Comparison of ENCODE assay signal across 19 mouse cellular contexts in genomic region chr13:23605052-23605451, GRCm38 (mm10). TPM values are rescaled to one million over a fixed set of nuclear protein-coding genes. Genes with fewer than 3 reads are reported as not detected.
"Had no signal": no experiment of that assay in that cellular context is flagged by ENCODE, and none has a peak within 500 bp of the region (broad histone marks: within the 10 kb centered on the region; RNA-seq: fewer than 3 reads in every experiment).

No protein-coding gene starts in this region.

- H3K36me3 ChIP-seq: midbrain, embryonic 10.5 days; midbrain, embryonic 12.5 days; neural tube, embryonic 13.5 days; neural tube, embryonic 15.5 days had no signal

- H3K9me3 ChIP-seq: midbrain, embryonic 10.5 days; midbrain, embryonic 12.5 days; neural tube, embryonic 13.5 days; neural tube, embryonic 15.5 days had no signal

- H3K4me2 ChIP-seq: lung, embryonic 14.5 days; midbrain, embryonic 12.5 days; neural tube, embryonic 13.5 days; neural tube, embryonic 15.5 days had no signal

- DNase-seq: lung, adult 18-20 months; lung, embryonic 14.5 days; lung, postnatal 10 days; lung, postnatal 4 days; midbrain, embryonic 14.5 days; retina, postnatal 1 day; right cerebral cortex, adult 18-20 months; right cerebral cortex, postnatal 25 days; right cerebral cortex, postnatal 4 days; spleen, adult 18-20 months; thymus, adult 18-20 months; thymus, postnatal 14 days; thymus, postnatal 36 days had no signal

- H3K27me3 ChIP-seq: midbrain, embryonic 12.5 days; neural tube, embryonic 13.5 days; neural tube, embryonic 15.5 days had no signal

- ATAC-seq: midbrain, embryonic 16.5 days had no signal

- H3K27ac ChIP-seq: midbrain, embryonic 10.5 days; midbrain, embryonic 12.5 days; neural tube, embryonic 13.5 days; neural tube, embryonic 15.5 days had no signal

- H3K4me1 ChIP-seq: midbrain, embryonic 10.5 days; midbrain, embryonic 12.5 days; neural tube, embryonic 13.5 days; neural tube, embryonic 15.5 days had no signal

- H3K4me3 ChIP-seq: midbrain, embryonic 10.5 days; midbrain, embryonic 12.5 days; myocyte; neural tube, embryonic 13.5 days; neural tube, embryonic 15.5 days had no signal

- H3K9ac ChIP-seq: lung, embryonic 14.5 days; midbrain, embryonic 12.5 days; neural tube, embryonic 13.5 days; neural tube, embryonic 15.5 days had no signal

RNA-seq across cellular contexts. Expression of gene Hist1h2ad, which starts 30.9 kb away (rescaled TPM):
- polyA plus RNA-seq: midbrain, embryonic 16.5 days; neural tube, embryonic 15.5 days had no signal
